Mouse (Mus musculus): Measurements from ENCODE around the gene Vmn1r211. TPM values are rescaled to one million over a fixed set of nuclear protein-coding genes. Genes with fewer than 3 reads are reported as not detected.
"Not testable (repeated sequence)": the region's sequence is repeated elsewhere in the genome, so short reads cannot be mapped to it uniquely, and the experiment has no call there.

The Vmn1r211 gene
- polyA plus RNA-seq, 1 experiment from 2014 or later = not detected

- not testable (repeated sequence) for H3K27me3 ChIP-seq (ENCODE audit: control insufficient read depth, insufficient read depth, low read length); ATAC-seq (ENCODE audit: low FRiP score, low TSS enrichment); H3K4me3 ChIP-seq (replicated peaks; ENCODE audit: low read depth, low read length); H3K4me1 ChIP-seq (ENCODE audit: control insufficient read depth, insufficient read depth, low read length); DNase-seq; H3K27ac ChIP-seq (replicated peaks; ENCODE audit: low read depth, low read length); H3K9ac ChIP-seq (replicated peaks; ENCODE audit: low read length); H3K9me3 ChIP-seq (ENCODE audit: control insufficient read depth, low read length); H3K4me2 ChIP-seq (ENCODE audit: low read length); H3K36me3 ChIP-seq (ENCODE audit: control insufficient read depth, insufficient read depth, low read length)
Measured at GRCm38 (mm10) chr13:22809582-22809981, 47.8 kb downstream of the Vmn1r211 start, which contains the start of gene Vmn1r209. Vmn1r209 (minus strand) TSS chr13:22809682.

Other genes with a start within 250 kb of the Vmn1r211 start
- gene Vmn1r206, start 233.3 kb downstream of the Vmn1r211 start, polyA plus RNA-seq (2014; fragmentation: Nextera tagmentation; extraction: Ambion mirVana) = not detected in 2 replicates
- not detected in 2 replicates for gene Vmn1r207-ps, start 127.9 kb downstream of the Vmn1r211 start, polyA plus RNA-seq (2014; fragmentation: Nextera tagmentation; extraction: Ambion mirVana)
- gene Vmn1r208, start 80.2 kb downstream of the Vmn1r211 start, polyA plus RNA-seq (2014; fragmentation: Nextera tagmentation; extraction: Ambion mirVana) = not detected in 2 replicates
- gene Vmn1r209, start 47.9 kb downstream of the Vmn1r211 start, polyA plus RNA-seq (2014; fragmentation: Nextera tagmentation; extraction: Ambion mirVana) = not detected in 2 replicates
- not detected in 2 replicates for gene Vmn1r210, start 26.2 kb downstream of the Vmn1r211 start, polyA plus RNA-seq (2014; fragmentation: Nextera tagmentation; extraction: Ambion mirVana)
- not detected in 2 replicates for gene Vmn1r212, start 26.6 kb upstream of the Vmn1r211 start, polyA plus RNA-seq (2014; fragmentation: Nextera tagmentation; extraction: Ambion mirVana)
- not detected in 2 replicates for gene Vmn1r213, start 150.1 kb upstream of the Vmn1r211 start, polyA plus RNA-seq (2014; fragmentation: Nextera tagmentation; extraction: Ambion mirVana)
- gene Vmn1r214, start 172.9 kb upstream of the Vmn1r211 start, polyA plus RNA-seq (2014; fragmentation: Nextera tagmentation; extraction: Ambion mirVana) = not detected in 2 replicates
- gene Vmn1r215, start 210.5 kb upstream of the Vmn1r211 start, polyA plus RNA-seq (2014; fragmentation: Nextera tagmentation; extraction: Ambion mirVana) = not detected in 2 replicates

Measured in midbrain, embryonic 14.5 days (tissue).